Mouse (Mus musculus): ENCODE measurements around the gene Arid1a. TPM values are rescaled to one million over a fixed set of nuclear protein-coding genes. Genes with fewer than 3 reads are reported as not detected.
A peak's percentile ranks its signal among the peaks of the same experiment; 100 is the strongest.
"Not testable (repeated sequence)": the region's sequence is repeated elsewhere in the genome, so short reads cannot be mapped to it uniquely, and the experiment has no call there.

Gene Arid1a
- total RNA-seq, 2 experiments from 2014 or later: 27.0 to 106 TPM

- ATAC-seq (replicated peaks; ENCODE audit: poor library complexity): no peak
Observed at GRCm38 (mm10) chr4:133656294-133656693, 100.3 kb downstream of the Arid1a start.

GRCm38 (mm10) chr4:133654070-133654469 lies 102.5 kb downstream of the Arid1a start:
- ATAC-seq (replicated peaks; ENCODE audit: poor library complexity): not testable (repeated sequence)

- ATAC-seq (replicated peaks; ENCODE audit: poor library complexity): no peak
Observed at GRCm38 (mm10) chr4:133652746-133653145, 103.8 kb downstream of the Arid1a start.

- no peak for ATAC-seq (replicated peaks; ENCODE audit: poor library complexity)
Observed at GRCm38 (mm10) chr4:133651986-133652385, 104.6 kb downstream of the Arid1a start.

- no peak for ATAC-seq (replicated peaks; ENCODE audit: poor library complexity)
Observed at GRCm38 (mm10) chr4:133651445-133651844, 105.1 kb downstream of the Arid1a start.

GRCm38 (mm10) chr4:133649989-133650699 lies 106.4 kb downstream of the Arid1a start, which contains the start of gene Zdhhc18:
TSS of gene Zdhhc18 (minus strand) at chr4:133650154.
- ATAC-seq (replicated peaks; ENCODE audit: poor library complexity): peak; percentile 96

- not testable (repeated sequence) for ATAC-seq (replicated peaks; ENCODE audit: poor library complexity)
Observed at GRCm38 (mm10) chr4:133649464-133649863, 107.1 kb downstream of the Arid1a start.

- no peak for ATAC-seq (replicated peaks; ENCODE audit: poor library complexity)
Observed at GRCm38 (mm10) chr4:133645680-133646079, 110.9 kb downstream of the Arid1a start.

GRCm38 (mm10) chr4:133645195-133645594 lies 111.4 kb downstream of the Arid1a start:
- ATAC-seq (replicated peaks; ENCODE audit: poor library complexity): no peak

GRCm38 (mm10) chr4:133634043-133634410 lies 122.5 kb downstream of the Arid1a start:
- no peak for ATAC-seq (replicated peaks; ENCODE audit: poor library complexity)

- peak; percentile 95 for ATAC-seq (replicated peaks; ENCODE audit: poor library complexity)
Observed at GRCm38 (mm10) chr4:133633332-133634042, 123.1 kb downstream of the Arid1a start.

GRCm38 (mm10) chr4:133632483-133633327 lies 123.9 kb downstream of the Arid1a start:
- no peak for ATAC-seq (replicated peaks; ENCODE audit: poor library complexity)

GRCm38 (mm10) chr4:133631769-133632411 lies 124.7 kb downstream of the Arid1a start:
- ATAC-seq (replicated peaks; ENCODE audit: poor library complexity): 0 out of 2 replicates have a peak, but pooled peaks have one; percentile 9

- ATAC-seq (replicated peaks; ENCODE audit: poor library complexity): peak; percentile 45
Observed at GRCm38 (mm10) chr4:133631071-133631768, 125.3 kb downstream of the Arid1a start.

- no peak for ATAC-seq (replicated peaks; ENCODE audit: poor library complexity)
Observed at GRCm38 (mm10) chr4:133630326-133630920, 126.1 kb downstream of the Arid1a start.

- ATAC-seq (replicated peaks; ENCODE audit: poor library complexity): no peak
Observed at GRCm38 (mm10) chr4:133629191-133629590, 127.4 kb downstream of the Arid1a start.
